Mouse (Mus musculus): ENCODE measurements around the gene Wdr91.

DNA sequence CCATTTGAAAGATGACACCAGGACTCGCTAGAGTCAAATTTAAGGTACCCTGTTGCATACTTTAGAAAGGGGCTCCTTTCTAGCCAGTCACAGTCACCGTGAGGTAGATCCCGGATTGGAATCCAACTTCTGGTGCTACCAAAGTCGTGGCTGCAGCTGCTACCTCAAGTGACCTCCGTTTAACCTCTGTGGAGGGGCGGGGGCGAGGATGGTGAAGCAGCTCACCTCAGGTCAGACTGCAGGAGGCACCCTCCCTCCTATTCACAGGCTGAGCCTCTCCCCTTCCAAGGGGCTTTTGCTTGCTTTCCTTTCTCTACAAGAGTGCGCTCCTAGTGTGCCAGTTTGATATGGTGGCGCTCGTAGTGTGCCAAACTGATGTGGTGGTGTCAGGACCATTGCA, 9.3 kb upstream of the Wdr91 start, which contains the start of gene Stra8:
- TF ChIP-seq CTCF (IDR thresholded peaks at IDR 0.05; ENCODE audit: low read depth, low read length) (no peak), GATA1 (IDR thresholded peaks at IDR 0.05; ENCODE audit: borderline replicate concordance, low read length) (no peak), GATA2 (IDR thresholded peaks at IDR 0.05; ENCODE audit: borderline replicate concordance, low read depth, low read length) (no peak), TAL1 (conservative IDR thresholded peaks at IDR 0.05; ENCODE audit: low read depth, low read length) (no peak)

All from G1E (cell line).